Mouse (Mus musculus): Measurements from ENCODE around the gene Dpf1. TPM values are rescaled to one million over a fixed set of nuclear protein-coding genes. Genes with fewer than 3 reads are reported as not detected.

Dpf1 gene
- total RNA-seq, 2 experiments from 2014 or later: 2.7 to 4.5 TPM

Other genes with a start within 250 kb of the Dpf1 start
- 100 to 1,000 TPM; 746 to 901 TPM for gene Ryr1, start 178.8 kb upstream of the Dpf1 start, total RNA-seq (2021)
- under 1 TPM; 0.73 to 0.82 TPM for gene Rasgrp4, start 169.1 kb upstream of the Dpf1 start, total RNA-seq (2021)
- gene Fam98c, start 147.7 kb upstream of the Dpf1 start, total RNA-seq (2021): 10 to 100 TPM; 12.3 to 13.0 TPM
- under 1 TPM; 0.35 to 0.38 TPM for gene Ggn, start 133.7 kb upstream of the Dpf1 start, total RNA-seq (2021)
- gene Spred3, start 133.5 kb upstream of the Dpf1 start, total RNA-seq (2021): 1 to 10 TPM in 1 of 2 experiments, under 1 TPM in 1; 0.78 to 1.8 TPM
- 100 to 1,000 TPM; 171 to 188 TPM for gene Psmd8, start 123.2 kb upstream of the Dpf1 start, total RNA-seq (2021)
- gene Catsperg1, start 89.9 kb upstream of the Dpf1 start, total RNA-seq (2021): under 1 TPM in 1 of 2 experiments, not detected in 1; 0.25 TPM
- gene Kcnk6, start 71.4 kb upstream of the Dpf1 start, total RNA-seq (2021): 1 to 10 TPM; 2.2 to 2.6 TPM
- 10 to 100 TPM; 49.4 to 56.8 TPM for gene Yif1b, start 65.6 kb upstream of the Dpf1 start, total RNA-seq (2021)
- 1 to 10 TPM in 1 of 2 experiments, under 1 TPM in 1; 0.59 to 1.2 TPM for gene 2200002D01Rik, start 55.5 kb upstream of the Dpf1 start, total RNA-seq (2021)
- 1 to 10 TPM; 5.5 to 6.4 TPM for gene Spint2, start 22.0 kb upstream of the Dpf1 start, total RNA-seq (2021)
- 10 to 100 TPM in 1 of 2 experiments, 1 to 10 TPM in 1; 9.4 to 11.6 TPM for gene Ppp1r14a, start 14.6 kb upstream of the Dpf1 start, total RNA-seq (2021)
- 10 to 100 TPM in 1 of 2 experiments, 1 to 10 TPM in 1; 7.8 to 13.1 TPM for gene Sipa1l3, start 214.7 kb downstream of the Dpf1 start, total RNA-seq (2021)

Measured in gastrocnemius, postnatal 14 days (tissue).